Mouse (Mus musculus): ENCODE measurements at regions not wholly inside any gene's neighbourhood (a gene's known extent, or its start where the extent isn't known, plus 50 kb on each side); places are given as distances from the start of the nearest gene placed in this dataset.

DNA sequence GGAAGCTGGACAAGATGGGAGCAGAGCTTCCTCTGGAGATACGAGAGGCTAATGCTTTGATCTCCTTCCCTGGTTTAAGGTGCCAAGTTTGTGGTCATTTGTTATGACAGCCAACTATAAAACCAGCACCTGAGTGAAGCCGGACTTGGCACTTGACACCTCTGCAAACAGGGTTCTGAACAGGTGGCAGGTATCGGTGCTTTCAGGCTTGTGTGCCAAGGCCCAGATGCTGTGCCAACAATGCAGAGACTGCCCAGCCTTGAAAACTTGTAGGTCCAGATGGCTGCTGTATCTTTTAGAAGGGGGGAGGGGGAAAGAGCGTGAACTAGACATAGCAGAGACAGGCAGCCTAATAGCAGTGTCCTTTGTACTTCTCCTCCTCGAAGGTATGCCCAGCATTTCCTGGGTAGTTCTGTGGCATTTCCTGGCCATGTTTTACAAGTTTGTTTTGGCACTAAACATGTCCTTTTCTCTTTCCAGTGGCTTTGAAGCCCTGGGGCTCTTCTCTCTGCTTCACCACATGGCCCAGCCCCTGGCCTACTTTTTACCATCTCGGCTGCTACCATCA lies 196.3 kb upstream of the Maf start:
- no peak overlapping the region for H3K9ac ChIP-seq
- 62% methylated on average over 6 of the region's 6 CpGs for WGBS
- H3K4me3 ChIP-seq (replicated peaks) = no peak overlapping the region
- no peak overlapping the region for H3K27ac ChIP-seq (replicated peaks)
- no peaks in the 10 kb centered on the region for H3K36me3 ChIP-seq
- ATAC-seq (ENCODE audit: insufficient number of reproducible peaks, low FRiP score, low TSS enrichment, low read depth) = peak; percentile 47; the same call in 1 of the 2 replicates
- no peaks in the 10 kb centered on the region for H3K4me1 ChIP-seq
- H3K27me3 ChIP-seq = no peaks in the 10 kb centered on the region
- no peaks in the 10 kb centered on the region for H3K9me3 ChIP-seq (replicated peaks)
- no peak overlapping the region for H3K4me2 ChIP-seq (replicated peaks)

DNA sequence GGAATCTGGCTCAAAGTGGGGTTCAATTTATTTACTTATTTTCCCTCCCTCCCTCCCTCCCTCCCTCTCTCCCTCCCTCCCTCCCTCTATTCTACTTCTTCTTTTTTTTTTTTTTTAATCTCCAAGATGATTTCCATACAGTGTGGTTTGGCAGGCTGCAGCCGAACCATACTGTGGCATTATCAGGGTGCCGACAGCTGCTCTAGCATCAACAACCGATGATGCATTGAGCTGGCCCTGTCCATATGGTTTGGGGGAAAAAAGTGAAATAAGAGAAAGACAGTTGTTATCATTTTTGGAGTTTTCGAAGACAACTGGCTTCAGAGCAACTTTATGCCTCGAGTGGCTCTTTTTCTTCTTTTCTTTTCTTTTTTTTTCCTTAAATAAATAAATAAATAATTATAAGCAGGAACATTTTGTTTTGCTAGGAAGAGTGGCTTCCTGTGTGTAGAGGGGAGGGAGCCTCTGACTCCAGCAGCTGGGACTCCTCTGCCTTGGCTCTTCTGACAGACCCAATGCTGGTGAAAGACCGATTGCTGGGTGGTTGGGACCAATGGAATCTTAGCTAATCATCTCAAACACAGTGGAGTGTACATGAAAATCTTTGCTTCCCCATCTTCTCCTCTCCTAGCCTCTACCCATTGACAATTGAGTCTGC lies 190.1 kb upstream of the Maf start:
- Histone ChIP-seq H3K9me3 (replicated peaks) (no peaks in the 10 kb centered on the region), H3K4me3 (replicated peaks) (no peak overlapping the region), H3K4me1 (peaks cover 3% of the 10 kb centered on the region; the same call in 1 of the 2 replicates), H3K27me3 (no peaks in the 10 kb centered on the region), H3K27ac (replicated peaks) (no peak overlapping the region), H3K4me2 (replicated peaks) (no peak overlapping the region), H3K36me3 (no peaks in the 10 kb centered on the region), H3K9ac (no peak overlapping the region)
- WGBS = 43% methylated on average over 6 of the region's 6 CpGs
- no peak for ATAC-seq (ENCODE audit: insufficient number of reproducible peaks, low FRiP score, low TSS enrichment, low read depth)

DNA sequence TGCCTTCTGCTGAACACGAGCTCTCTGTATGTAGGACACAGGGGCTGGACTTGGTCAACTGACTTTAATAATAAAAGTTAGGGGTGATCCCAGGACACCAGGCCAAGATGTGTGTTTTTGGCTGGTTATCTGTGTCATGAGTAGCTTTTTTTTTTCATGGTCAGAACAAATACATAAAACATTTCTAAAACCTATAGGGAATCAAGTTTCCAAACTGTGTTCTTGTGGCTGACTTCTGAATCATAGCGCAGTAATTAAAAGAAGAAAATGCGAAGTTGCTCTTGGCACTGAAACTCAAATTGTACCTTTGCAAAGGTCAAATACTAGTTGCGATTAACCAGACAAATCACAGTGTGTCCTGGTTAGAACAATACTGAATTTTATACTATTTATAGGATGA lies 189.5 kb upstream of the Maf start:
- Histone ChIP-seq H3K4me3 (replicated peaks) (no peak overlapping the region), H3K27ac (replicated peaks) (no peak overlapping the region), H3K9ac (no peak overlapping the region), H3K9me3 (replicated peaks) (no peaks in the 10 kb centered on the region), H3K27me3 (no peaks in the 10 kb centered on the region), H3K36me3 (no peaks in the 10 kb centered on the region), H3K4me2 (replicated peaks) (no peak overlapping the region), H3K4me1 (peaks cover 3% of the 10 kb centered on the region; the same call in 1 of the 2 replicates)
- no peak for ATAC-seq (ENCODE audit: insufficient number of reproducible peaks, low FRiP score, low TSS enrichment, low read depth)
- WGBS = 67% methylated on average over 4 of the region's 4 CpGs

- no peak overlapping the region for H3K9ac ChIP-seq
These were observed 188.5 kb upstream of the Maf start for GRCm38 (mm10) chr8:115896066-115896465.

DNA sequence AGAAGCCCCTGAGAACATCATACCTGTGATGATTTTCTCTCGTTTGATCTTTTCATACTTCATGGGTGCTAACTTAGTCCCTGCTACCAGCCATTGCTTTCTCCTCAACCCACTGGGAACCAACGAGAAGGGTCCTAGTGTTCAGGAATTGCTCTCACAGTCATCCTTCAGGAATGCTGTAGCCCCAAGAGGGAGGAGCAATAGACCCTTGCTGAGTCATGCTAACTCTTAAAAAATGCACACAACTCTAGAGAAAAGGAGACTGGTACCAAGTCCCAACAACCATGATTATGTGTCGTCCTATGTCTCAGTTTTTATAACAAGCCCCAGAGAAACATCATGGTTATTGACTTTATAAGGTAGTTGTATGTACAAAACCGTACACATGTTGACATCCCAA lies 180.7 kb upstream of the Maf start:
- no peak for ATAC-seq (ENCODE audit: insufficient number of reproducible peaks, low FRiP score, low TSS enrichment, low read depth)
- 76% methylated on average over 4 of the region's 4 CpGs for WGBS
- Histone ChIP-seq H3K4me1 (no peaks in the 10 kb centered on the region), H3K27me3 (no peaks in the 10 kb centered on the region), H3K4me2 (replicated peaks) (no peak overlapping the region), H3K27ac (replicated peaks) (no peak overlapping the region), H3K4me3 (replicated peaks) (no peak overlapping the region), H3K36me3 (no peaks in the 10 kb centered on the region), H3K9ac (no peak overlapping the region), H3K9me3 (replicated peaks) (no peaks in the 10 kb centered on the region)

More at GRCm38 (mm10) chr8:115896066-115896465, 188.5 kb upstream of the Maf start:
- no peaks in the 10 kb centered on the region for H3K36me3 ChIP-seq
- H3K4me1 ChIP-seq = peaks cover 3% of the 10 kb centered on the region; the same call in 1 of the 2 replicates
- WGBS = 85% methylated on average over 4 of the region's 4 CpGs
- no peak overlapping the region for H3K27ac ChIP-seq (replicated peaks)
- H3K27me3 ChIP-seq = no peaks in the 10 kb centered on the region
- no peak overlapping the region for H3K4me2 ChIP-seq (replicated peaks)
- no peaks in the 10 kb centered on the region for H3K9me3 ChIP-seq (replicated peaks)
- H3K4me3 ChIP-seq (replicated peaks) = no peak overlapping the region
- ATAC-seq (ENCODE audit: insufficient number of reproducible peaks, low FRiP score, low TSS enrichment, low read depth) = no peak

DNA sequence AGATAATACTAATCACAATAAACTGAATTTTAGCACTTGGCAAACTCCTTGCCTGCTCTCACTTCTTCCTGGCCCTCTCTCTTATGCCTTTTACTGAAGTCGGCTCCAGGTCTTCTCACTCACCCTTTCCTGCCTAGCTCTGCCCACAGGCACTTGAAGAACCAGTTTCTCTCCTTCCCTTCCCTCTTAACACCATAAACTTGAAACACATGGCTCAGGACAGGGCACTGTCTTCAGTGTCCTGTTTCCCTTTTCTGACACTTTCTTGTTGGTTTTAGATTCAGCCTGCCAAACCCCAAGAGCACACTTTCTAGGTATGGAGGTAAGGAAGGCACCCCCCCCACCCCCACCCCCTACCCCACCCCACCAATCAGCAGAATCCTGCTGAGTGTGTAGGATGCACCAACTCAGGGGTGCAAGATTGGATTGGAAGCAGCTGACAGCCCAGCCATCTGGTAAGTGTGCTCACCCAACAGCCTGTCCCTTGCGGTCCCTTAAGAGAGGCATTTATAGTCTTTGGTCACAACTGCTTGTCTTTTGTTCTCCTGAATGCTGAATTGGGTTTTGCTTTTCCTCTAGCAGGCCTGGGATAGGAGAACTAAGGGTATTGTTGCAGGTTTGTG lies 177.6 kb upstream of the Maf start:
- no peaks in the 10 kb centered on the region for H3K4me1 ChIP-seq
- 31% methylated on average over 2 of the region's 2 CpGs for WGBS
- ATAC-seq (ENCODE audit: insufficient number of reproducible peaks, low FRiP score, low TSS enrichment, low read depth) = no peak
- no peak overlapping the region for H3K9ac ChIP-seq
- H3K36me3 ChIP-seq = no peaks in the 10 kb centered on the region
- H3K4me2 ChIP-seq (replicated peaks) = no peak overlapping the region
- no peak overlapping the region for H3K4me3 ChIP-seq (replicated peaks)
- H3K27me3 ChIP-seq = no peaks in the 10 kb centered on the region
- H3K27ac ChIP-seq (replicated peaks) = no peak overlapping the region
- no peaks in the 10 kb centered on the region for H3K9me3 ChIP-seq (replicated peaks)

DNA sequence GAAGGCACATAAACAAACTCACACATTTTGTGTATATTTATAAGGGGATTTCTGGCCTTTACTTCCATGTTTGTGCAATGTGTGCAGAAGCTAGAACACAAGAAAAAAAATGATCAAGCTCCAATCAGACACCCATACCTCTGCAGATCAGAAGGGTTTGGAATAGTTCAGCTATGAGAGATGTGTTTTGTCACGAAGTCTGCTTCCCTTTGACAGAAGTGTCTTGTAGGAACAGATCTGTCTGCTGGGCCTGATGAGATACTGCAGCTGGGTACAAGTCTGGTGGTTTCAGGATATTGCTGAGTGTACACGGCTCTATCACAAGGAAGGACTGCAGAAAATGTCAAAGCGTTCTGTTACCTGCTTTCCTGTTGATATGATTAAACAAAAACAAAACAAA lies 176.2 kb upstream of the Maf start:
- Histone ChIP-seq H3K9me3 (replicated peaks) (no peaks in the 10 kb centered on the region), H3K4me2 (replicated peaks) (no peak overlapping the region), H3K27me3 (no peaks in the 10 kb centered on the region), H3K36me3 (no peaks in the 10 kb centered on the region), H3K4me1 (no peaks in the 10 kb centered on the region), H3K4me3 (replicated peaks) (no peak overlapping the region), H3K9ac (no peak overlapping the region), H3K27ac (replicated peaks) (no peak overlapping the region)
- no peak for ATAC-seq (ENCODE audit: insufficient number of reproducible peaks, low FRiP score, low TSS enrichment, low read depth)
- WGBS = 46% methylated on average over 3 of the region's 3 CpGs

DNA sequence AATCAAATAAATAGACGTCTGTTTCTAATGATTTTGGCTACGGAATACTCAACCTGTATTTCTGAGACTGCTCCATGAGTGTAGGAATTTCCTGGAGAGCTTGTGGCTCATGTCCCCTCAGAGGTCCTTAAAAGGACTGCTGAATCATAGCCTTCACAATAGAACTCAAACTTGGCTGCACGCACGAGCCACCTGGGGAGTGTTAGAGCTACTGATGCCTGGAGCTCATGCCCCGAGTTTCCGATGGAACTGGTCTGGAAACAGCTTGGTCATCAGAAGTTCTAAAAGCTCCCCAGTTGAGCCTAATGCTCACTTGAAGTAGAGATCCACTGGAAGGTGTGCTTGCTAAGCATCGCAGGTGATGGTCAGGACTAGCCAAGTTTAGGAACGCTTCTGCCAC lies 174.3 kb upstream of the Maf start:
- H3K9ac ChIP-seq = no peak overlapping the region
- H3K27ac ChIP-seq (replicated peaks) = no peak overlapping the region
- no peaks in the 10 kb centered on the region for H3K27me3 ChIP-seq
- H3K9me3 ChIP-seq (replicated peaks) = no peaks in the 10 kb centered on the region
- no peak overlapping the region for H3K4me2 ChIP-seq (replicated peaks)
- H3K4me3 ChIP-seq (replicated peaks) = no peak overlapping the region
- no peaks in the 10 kb centered on the region for H3K36me3 ChIP-seq
- no peak for ATAC-seq (ENCODE audit: insufficient number of reproducible peaks, low FRiP score, low TSS enrichment, low read depth)
- no peaks in the 10 kb centered on the region for H3K4me1 ChIP-seq
- 73% methylated on average over 8 of the region's 8 CpGs for WGBS

DNA sequence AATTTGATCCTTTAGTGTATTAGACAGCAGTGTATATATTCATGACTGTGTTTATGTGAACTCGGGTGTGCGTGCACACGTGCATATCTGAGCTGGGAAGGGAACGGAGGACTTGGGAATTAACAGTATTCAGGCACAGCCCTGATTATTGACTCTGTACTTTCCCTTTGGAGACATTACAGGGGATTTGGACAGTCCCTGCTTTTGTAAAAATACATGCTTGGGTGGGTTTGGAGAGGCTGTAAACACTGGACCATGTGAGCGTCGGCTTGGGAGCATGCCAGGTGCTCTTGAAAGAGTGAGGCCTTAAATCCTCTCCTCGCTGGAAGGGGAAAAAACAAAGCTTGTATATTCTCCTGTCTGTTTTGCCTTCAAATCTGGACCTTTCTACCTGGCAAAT lies 167.2 kb upstream of the Maf start:
- WGBS = 40% methylated on average over 7 of the region's 7 CpGs
- H3K9me3 ChIP-seq (replicated peaks) = no peaks in the 10 kb centered on the region
- ATAC-seq (ENCODE audit: insufficient number of reproducible peaks, low FRiP score, low TSS enrichment, low read depth) = peak; percentile 67
- H3K4me2 ChIP-seq (replicated peaks) = no peak overlapping the region
- H3K36me3 ChIP-seq = no peaks in the 10 kb centered on the region
- H3K9ac ChIP-seq = no peak overlapping the region
- H3K4me3 ChIP-seq (replicated peaks) = no peak overlapping the region
- no peak overlapping the region for H3K27ac ChIP-seq (replicated peaks)
- no peaks in the 10 kb centered on the region for H3K27me3 ChIP-seq
- H3K4me1 ChIP-seq = peaks cover 4% of the 10 kb centered on the region

GRCm38 (mm10) chr8:115871381-115871780 lies 163.8 kb upstream of the Maf start:
- ATAC-seq (ENCODE audit: insufficient number of reproducible peaks, low FRiP score, low TSS enrichment, low read depth) = no peak
- no peak overlapping the region for H3K27ac ChIP-seq (replicated peaks)
- H3K9ac ChIP-seq = no peak overlapping the region
- peaks cover 4% of the 10 kb centered on the region for H3K4me1 ChIP-seq
- no peak overlapping the region for H3K4me3 ChIP-seq (replicated peaks)
- no peaks in the 10 kb centered on the region for H3K9me3 ChIP-seq (replicated peaks)
- WGBS = 69% methylated on average over 5 of the region's 5 CpGs
- H3K4me2 ChIP-seq (replicated peaks) = no peak overlapping the region
- no peaks in the 10 kb centered on the region for H3K27me3 ChIP-seq
- no peaks in the 10 kb centered on the region for H3K36me3 ChIP-seq

GRCm38 (mm10) chr8:115861381-115861780 lies 153.8 kb upstream of the Maf start:
- no peak overlapping the region for H3K27ac ChIP-seq (replicated peaks)
- ATAC-seq (ENCODE audit: insufficient number of reproducible peaks, low FRiP score, low TSS enrichment, low read depth) = no peak

More at GRCm38 (mm10) chr8:115861381-115861780, 153.8 kb upstream of the Maf start:
- H3K9ac ChIP-seq = no peak overlapping the region
- H3K36me3 ChIP-seq = no peaks in the 10 kb centered on the region
- no peaks in the 10 kb centered on the region for H3K9me3 ChIP-seq (replicated peaks)
- H3K27me3 ChIP-seq = no peaks in the 10 kb centered on the region
- no peak overlapping the region for H3K4me2 ChIP-seq (replicated peaks)
- H3K4me3 ChIP-seq (replicated peaks) = no peak overlapping the region
- 68% methylated on average over 3 of the region's 3 CpGs for WGBS
- H3K4me1 ChIP-seq = 0 out of 2 replicates have a peak, but pooled peaks cover 6% of the 10 kb centered on the region
